Mouse (Mus musculus) embryonic facial prominence, embryonic 15.5 days (tissue): ENCODE measurements around the gene Metap1. TPM values are rescaled to one million over a fixed set of nuclear protein-coding genes. Genes with fewer than 3 reads are reported as not detected.

ENCODE experiments used
- ATAC-seq: fragments of 200-750 bp; cut with Nextera tagmentation; 2 replicates; pipeline ENCODE4 v1.8.0; 2017; ENCODE audit warnings: low read depth, moderate TSS enrichment; ENCODE audit not compliant: insufficient number of reproducible peaks, low FRiP score, low TSS enrichment
- H3K27ac ChIP-seq: fragments of 300-500 bp; sonication (generic); replicated peaks from 2 replicates; pipeline ENCODE4 v1.5.1; 2015; ENCODE audit warnings: mild to moderate bottlenecking, inconsistent platforms
- H3K27me3 ChIP-seq: fragments of 300-500 bp; sonication (generic); 2 replicates; pipeline ENCODE4 v1.6.1; 2015; ENCODE audit warnings: inconsistent platforms
- H3K36me3 ChIP-seq: fragments of 300-500 bp; sonication (generic); 2 replicates; pipeline ENCODE4 v1.6.1; 2015; ENCODE audit warnings: mild to moderate bottlenecking, inconsistent platforms
- H3K4me1 ChIP-seq: fragments of 300-500 bp; sonication (generic); 2 replicates; pipeline ENCODE4 v1.6.1; 2015; ENCODE audit warnings: inconsistent platforms
- H3K4me2 ChIP-seq: fragments of 300-500 bp; sonication (generic); replicated peaks from 2 replicates; pipeline ENCODE4 v1.6.1; 2015; ENCODE audit warnings: mild to moderate bottlenecking, inconsistent platforms
- H3K4me3 ChIP-seq: fragments of 300-500 bp; sonication (generic); replicated peaks from 2 replicates; pipeline ENCODE4 v1.5.1; 2015; ENCODE audit warnings: mild to moderate bottlenecking, inconsistent platforms
- H3K9ac ChIP-seq: fragments of 300-500 bp; sonication (generic); 2 replicates; pipeline ENCODE4 v1.6.1; 2015; ENCODE audit warnings: inconsistent platforms
- H3K9me3 ChIP-seq: fragments of 300-500 bp; sonication (generic); replicated peaks from 2 replicates; pipeline ENCODE4 v1.6.1; 2016; ENCODE audit warnings: inconsistent platforms
- WGBS: fragments of 180-500 bp; shearing (Covaris S2); methylation state at CpG from one replicate; pipeline ENCODE4 v1.1.7; 2015; 5-methylcytosine and 5-hydroxymethylcytosine counted together
- polyA plus RNA-seq: library from polyadenylated mRNA; unstranded; fragments of >200 nt; fragmentation: Nextera tagmentation; extraction: Ambion mirVana; gene quantifications from 2 replicates; pipeline ENCODE4 v1.2.1, GENCODE M21; 2015

Gene Metap1
- polyA plus RNA-seq, 1 experiment from 2014 or later, result 40.3 TPM

GRCm38 (mm10) chr3:138525494-138525893, 36.2 kb upstream of the Metap1 start:
- Histone ChIP-seq H3K36me3 (no peaks in the 10 kb centered on the region), H3K9me3 (no peaks in the 10 kb centered on the region), H3K27me3 (no peaks in the 10 kb centered on the region), H3K4me3 (no peak overlapping the region), H3K9ac (no peak overlapping the region), H3K4me2 (peak overlapping the region; percentile 80; the same call in 1 of the 2 replicates), H3K27ac (no peak overlapping the region), H3K4me1 (peaks cover 26% of the 10 kb centered on the region)
- no peak for ATAC-seq
- WGBS, result 54% methylated on average over 8 of the region's 8 CpGs

- WGBS, result 87% methylated on average over 4 of the region's 4 CpGs
- no peak overlapping the region for H3K27ac ChIP-seq
- no peak overlapping the region for H3K4me2 ChIP-seq
- H3K9ac ChIP-seq, result no peak overlapping the region
- ATAC-seq, result no peak
- H3K4me3 ChIP-seq, result no peak overlapping the region
- H3K36me3 ChIP-seq, result no peaks in the 10 kb centered on the region
- H3K4me1 ChIP-seq, result peaks cover 17% of the 10 kb centered on the region
- no peaks in the 10 kb centered on the region for H3K27me3 ChIP-seq
- no peaks in the 10 kb centered on the region for H3K9me3 ChIP-seq
Measured at GRCm38 (mm10) chr3:138523956-138524355, 34.6 kb upstream of the Metap1 start.

GRCm38 (mm10) chr3:138519218-138519617, 29.9 kb upstream of the Metap1 start:
- no peak overlapping the region for H3K4me2 ChIP-seq
- no peak overlapping the region for H3K4me3 ChIP-seq
- H3K27me3 ChIP-seq, result no peaks in the 10 kb centered on the region
- no peaks in the 10 kb centered on the region for H3K9me3 ChIP-seq
- WGBS, result 82% methylated on average over 6 of the region's 6 CpGs
- no peak overlapping the region for H3K9ac ChIP-seq
- no peak for ATAC-seq
- no peak overlapping the region for H3K27ac ChIP-seq
- no peaks in the 10 kb centered on the region for H3K36me3 ChIP-seq
- no peaks in the 10 kb centered on the region for H3K4me1 ChIP-seq

- Histone ChIP-seq H3K27ac (no peak overlapping the region), H3K9me3 (no peaks in the 10 kb centered on the region), H3K4me3 (no peak overlapping the region), H3K4me1 (no peaks in the 10 kb centered on the region), H3K4me2 (no peak overlapping the region), H3K27me3 (no peaks in the 10 kb centered on the region), H3K36me3 (no peaks in the 10 kb centered on the region), H3K9ac (no peak overlapping the region)
- 61% methylated on average over 3 of the region's 3 CpGs for WGBS
- no peak for ATAC-seq
Measured at GRCm38 (mm10) chr3:138517881-138518280, 28.6 kb upstream of the Metap1 start.

GRCm38 (mm10) chr3:138515656-138516370, 26.5 kb upstream of the Metap1 start:
- H3K9ac ChIP-seq, result no peak overlapping the region
- H3K4me2 ChIP-seq, result no peak overlapping the region
- no peak for ATAC-seq
- 51% methylated on average over 10 of the region's 10 CpGs for WGBS
- no peaks in the 10 kb centered on the region for H3K36me3 ChIP-seq
- H3K27me3 ChIP-seq, result no peaks in the 10 kb centered on the region
- no peaks in the 10 kb centered on the region for H3K4me1 ChIP-seq
- H3K4me3 ChIP-seq, result no peak overlapping the region
- H3K27ac ChIP-seq, result no peak overlapping the region
- no peaks in the 10 kb centered on the region for H3K9me3 ChIP-seq

GRCm38 (mm10) chr3:138514749-138515148, 25.4 kb upstream of the Metap1 start:
- no peaks in the 10 kb centered on the region for H3K27me3 ChIP-seq
- no peak overlapping the region for H3K9ac ChIP-seq
- H3K9me3 ChIP-seq, result no peaks in the 10 kb centered on the region
- no peaks in the 10 kb centered on the region for H3K36me3 ChIP-seq
- no peak overlapping the region for H3K4me2 ChIP-seq
- no peaks in the 10 kb centered on the region for H3K4me1 ChIP-seq
- 57% methylated on average over 3 of the region's 3 CpGs for WGBS
- H3K4me3 ChIP-seq, result no peak overlapping the region
- H3K27ac ChIP-seq, result no peak overlapping the region
- no peak for ATAC-seq

- WGBS, result 61% methylated on average over 12 of the region's 12 CpGs
- Histone ChIP-seq H3K4me2 (no peak overlapping the region), H3K9me3 (no peaks in the 10 kb centered on the region), H3K9ac (no peak overlapping the region), H3K27ac (no peak overlapping the region), H3K36me3 (no peaks in the 10 kb centered on the region), H3K4me1 (no peaks in the 10 kb centered on the region), H3K27me3 (no peaks in the 10 kb centered on the region), H3K4me3 (no peak overlapping the region)
- ATAC-seq, result no peak
Measured at GRCm38 (mm10) chr3:138513243-138513642, 23.9 kb upstream of the Metap1 start.

GRCm38 (mm10) chr3:138510471-138510870, 21.2 kb upstream of the Metap1 start:
- 70% methylated on average over 5 of the region's 5 CpGs for WGBS
- Histone ChIP-seq H3K4me3 (no peak overlapping the region), H3K4me2 (no peak overlapping the region), H3K27me3 (no peaks in the 10 kb centered on the region), H3K4me1 (no peaks in the 10 kb centered on the region), H3K9ac (no peak overlapping the region), H3K36me3 (no peaks in the 10 kb centered on the region), H3K9me3 (no peaks in the 10 kb centered on the region), H3K27ac (no peak overlapping the region)
- ATAC-seq, result no peak

- H3K27ac ChIP-seq, result no peak overlapping the region
- no peak for ATAC-seq
- no peaks in the 10 kb centered on the region for H3K36me3 ChIP-seq
- 75% methylated on average over 2 of the region's 2 CpGs for WGBS
- H3K4me1 ChIP-seq, result no peaks in the 10 kb centered on the region
- no peak overlapping the region for H3K4me3 ChIP-seq
- H3K9me3 ChIP-seq, result no peaks in the 10 kb centered on the region
- no peak overlapping the region for H3K9ac ChIP-seq
- no peaks in the 10 kb centered on the region for H3K27me3 ChIP-seq
- H3K4me2 ChIP-seq, result no peak overlapping the region
Measured at GRCm38 (mm10) chr3:138509581-138509980, 20.3 kb upstream of the Metap1 start.

GRCm38 (mm10) chr3:138506749-138507148, 17.4 kb upstream of the Metap1 start:
- H3K4me2 ChIP-seq, result no peak overlapping the region
- H3K9ac ChIP-seq, result no peak overlapping the region
- no peak overlapping the region for H3K4me3 ChIP-seq
- no peak overlapping the region for H3K27ac ChIP-seq
- H3K27me3 ChIP-seq, result no peaks in the 10 kb centered on the region
- no peaks in the 10 kb centered on the region for H3K9me3 ChIP-seq
- ATAC-seq, result no peak
- no peaks in the 10 kb centered on the region for H3K4me1 ChIP-seq
- WGBS, result 53% methylated on average over 6 of the region's 6 CpGs
- no peaks in the 10 kb centered on the region for H3K36me3 ChIP-seq

- Histone ChIP-seq H3K9me3 (no peaks in the 10 kb centered on the region), H3K4me3 (no peak overlapping the region), H3K27ac (no peak overlapping the region), H3K36me3 (no peaks in the 10 kb centered on the region), H3K4me1 (no peaks in the 10 kb centered on the region), H3K4me2 (no peak overlapping the region), H3K9ac (no peak overlapping the region), H3K27me3 (no peaks in the 10 kb centered on the region)
- ATAC-seq, result no peak
- WGBS, result 87% methylated on average over 11 of the region's 11 CpGs
Measured at GRCm38 (mm10) chr3:138503754-138504153, 14.4 kb upstream of the Metap1 start.
